Mouse (Mus musculus): Measurements from ENCODE around the gene Cdyl. TPM values are rescaled to one million over a fixed set of nuclear protein-coding genes. Genes with fewer than 3 reads are reported as not detected.

The Cdyl gene
- polyA plus RNA-seq, 1 experiment from 2014 or later = 3.4 TPM

DNA sequence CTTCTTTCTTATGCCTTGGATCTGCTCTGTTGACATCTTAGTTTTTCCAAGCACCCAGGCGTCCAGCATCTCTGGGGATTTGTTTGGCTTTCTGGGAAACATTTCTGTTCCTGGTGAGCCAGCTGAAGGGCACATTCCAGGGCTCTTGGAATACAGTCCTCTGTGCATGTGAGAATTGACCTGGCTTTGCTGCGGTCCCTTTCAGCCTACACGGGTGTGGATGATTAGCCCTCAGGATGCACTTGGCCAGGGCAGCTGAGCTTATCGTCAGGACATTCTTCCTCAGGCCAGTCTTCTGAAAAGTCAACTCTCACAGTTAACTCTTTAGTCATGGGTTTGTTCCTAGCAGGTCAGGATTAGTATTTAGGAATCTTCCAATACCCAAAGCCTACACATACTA lies 136.7 kb downstream of the Cdyl start:
- Histone ChIP-seq H3K36me3 (ENCODE audit: control insufficient read depth, insufficient read depth, low read length) (no peaks in the 10 kb centered on the region), H3K27me3 (ENCODE audit: control insufficient read depth, insufficient read depth, low read depth, low read length) (no peaks in the 10 kb centered on the region), H3K4me2 (ENCODE audit: low read length) (no peak overlapping the region), H3K4me3 (ENCODE audit: low read depth, low read length) (no peak overlapping the region), H3K4me1 (ENCODE audit: control insufficient read depth, insufficient read depth, low read length) (no peaks in the 10 kb centered on the region), H3K27ac (ENCODE audit: low read length) (no peak overlapping the region), H3K9me3 (replicated peaks; ENCODE audit: control insufficient read depth, low read length, poor library complexity, severe bottlenecking) (no peaks in the 10 kb centered on the region), H3K9ac (ENCODE audit: low read depth, low read length) (no peak overlapping the region)
- ATAC-seq = no peak
- WGBS = 52% methylated on average over 4 of the region's 4 CpGs

DNA sequence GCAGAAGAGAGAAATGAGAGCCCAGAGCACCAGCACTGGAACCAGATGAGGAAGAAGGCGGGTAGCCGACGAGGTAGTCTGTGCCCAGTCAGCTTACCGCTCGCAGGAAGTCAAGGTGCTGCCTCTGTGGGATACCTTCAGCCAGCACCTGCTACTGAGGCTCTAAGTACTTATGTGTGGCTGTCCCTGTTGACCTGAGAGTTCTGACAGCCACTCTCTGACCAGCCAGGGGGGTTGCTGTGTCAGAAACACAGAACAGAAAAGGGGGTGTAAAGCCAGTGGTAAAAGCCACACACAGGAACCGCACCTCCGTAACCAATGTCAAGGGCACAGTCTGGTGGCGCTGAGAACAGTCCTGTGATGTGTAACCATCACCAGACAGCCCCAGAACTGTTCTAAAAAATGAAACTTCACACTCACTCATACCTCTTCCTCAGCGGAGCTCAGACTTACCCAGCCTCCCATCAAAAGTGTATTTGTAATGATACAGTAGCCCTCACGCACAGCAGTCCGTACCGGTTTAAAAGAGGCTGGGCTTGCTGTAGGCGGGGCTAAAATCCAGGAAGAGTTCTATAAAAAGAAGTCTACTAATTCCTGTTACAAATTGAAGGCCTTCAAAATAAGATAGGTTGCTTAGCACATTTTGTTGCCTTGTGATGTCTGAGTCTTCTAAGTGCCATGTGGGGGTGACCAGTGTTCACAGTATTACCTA lies 138.3 kb downstream of the Cdyl start:
- Histone ChIP-seq H3K4me3 (ENCODE audit: low read depth, low read length) (no peak overlapping the region), H3K27ac (ENCODE audit: low read length) (no peak overlapping the region), H3K4me2 (ENCODE audit: low read length) (no peak overlapping the region), H3K9ac (ENCODE audit: low read depth, low read length) (no peak overlapping the region), H3K9me3 (replicated peaks; ENCODE audit: control insufficient read depth, low read length, poor library complexity, severe bottlenecking) (no peaks in the 10 kb centered on the region), H3K36me3 (ENCODE audit: control insufficient read depth, insufficient read depth, low read length) (no peaks in the 10 kb centered on the region), H3K4me1 (ENCODE audit: control insufficient read depth, insufficient read depth, low read length) (no peaks in the 10 kb centered on the region), H3K27me3 (ENCODE audit: control insufficient read depth, insufficient read depth, low read depth, low read length) (no peaks in the 10 kb centered on the region)
- no peak for ATAC-seq
- 88% methylated on average over 13 of the region's 13 CpGs for WGBS

- no peak overlapping the region for H3K9ac ChIP-seq (ENCODE audit: low read depth, low read length)
Measured at GRCm38 (mm10) chr13:35798645-35799044, 139.0 kb downstream of the Cdyl start.

DNA sequence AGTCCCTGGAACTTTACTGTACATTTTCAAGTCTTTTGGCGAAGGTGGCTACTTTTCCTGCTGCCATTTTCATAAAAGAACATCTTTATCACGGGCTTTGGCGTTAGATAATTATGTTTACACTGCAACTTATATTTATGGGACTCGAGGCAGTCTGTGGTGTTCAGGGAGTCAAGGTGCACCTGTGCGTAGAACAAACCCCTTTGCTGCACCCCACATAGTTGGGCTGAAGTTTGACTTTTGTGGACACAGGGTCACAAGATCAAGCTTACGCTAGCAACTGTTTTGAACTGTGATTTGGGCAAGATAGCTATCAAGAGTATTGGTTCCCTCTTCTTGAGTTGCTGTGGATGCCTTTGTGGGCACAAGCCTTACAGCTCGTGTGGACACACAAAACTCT lies 140.6 kb downstream of the Cdyl start:
- Histone ChIP-seq H3K9ac (ENCODE audit: low read depth, low read length) (no peak overlapping the region), H3K4me1 (ENCODE audit: control insufficient read depth, insufficient read depth, low read length) (no peaks in the 10 kb centered on the region), H3K9me3 (replicated peaks; ENCODE audit: control insufficient read depth, low read length, poor library complexity, severe bottlenecking) (no peaks in the 10 kb centered on the region), H3K4me2 (ENCODE audit: low read length) (no peak overlapping the region), H3K27ac (ENCODE audit: low read length) (no peak overlapping the region), H3K4me3 (ENCODE audit: low read depth, low read length) (no peak overlapping the region), H3K36me3 (ENCODE audit: control insufficient read depth, insufficient read depth, low read length) (no peaks in the 10 kb centered on the region), H3K27me3 (ENCODE audit: control insufficient read depth, insufficient read depth, low read depth, low read length) (no peaks in the 10 kb centered on the region)
- WGBS = 93% methylated on average over 7 of the region's 7 CpGs
- no peak for ATAC-seq

More at GRCm38 (mm10) chr13:35798645-35799044, 139.0 kb downstream of the Cdyl start:
- no peak for ATAC-seq
- no peaks in the 10 kb centered on the region for H3K4me1 ChIP-seq (ENCODE audit: control insufficient read depth, insufficient read depth, low read length)
- H3K36me3 ChIP-seq (ENCODE audit: control insufficient read depth, insufficient read depth, low read length) = no peaks in the 10 kb centered on the region
- no peak overlapping the region for H3K4me2 ChIP-seq (ENCODE audit: low read length)
- no peak overlapping the region for H3K4me3 ChIP-seq (ENCODE audit: low read depth, low read length)
- no peaks in the 10 kb centered on the region for H3K9me3 ChIP-seq (replicated peaks; ENCODE audit: control insufficient read depth, low read length, poor library complexity, severe bottlenecking)
- no peaks in the 10 kb centered on the region for H3K27me3 ChIP-seq (ENCODE audit: control insufficient read depth, insufficient read depth, low read depth, low read length)
- WGBS = 81% methylated on average over 9 of the region's 9 CpGs
- H3K27ac ChIP-seq (ENCODE audit: low read length) = no peak overlapping the region

- H3K9me3 ChIP-seq (replicated peaks; ENCODE audit: control insufficient read depth, low read length, poor library complexity, severe bottlenecking) = no peaks in the 10 kb centered on the region
- no peak overlapping the region for H3K27ac ChIP-seq (ENCODE audit: low read length)
- whole genome bisulfite sequencing = 59% methylated on average over 3 of the region's 3 CpGs
- 0 out of 2 replicates have a peak, but pooled peaks cover 2% of the 10 kb centered on the region for H3K4me1 ChIP-seq (ENCODE audit: control insufficient read depth, insufficient read depth, low read length)
- no peaks in the 10 kb centered on the region for H3K36me3 ChIP-seq (ENCODE audit: control insufficient read depth, insufficient read depth, low read length)
- H3K4me2 ChIP-seq (ENCODE audit: low read length) = no peak overlapping the region
- ATAC-seq = no peak
- no peaks in the 10 kb centered on the region for H3K27me3 ChIP-seq (ENCODE audit: control insufficient read depth, insufficient read depth, low read depth, low read length)
- H3K4me3 ChIP-seq (ENCODE audit: low read depth, low read length) = no peak overlapping the region
- no peak overlapping the region for H3K9ac ChIP-seq (ENCODE audit: low read depth, low read length)
Measured at GRCm38 (mm10) chr13:35805727-35806126, 146.1 kb downstream of the Cdyl start.

GRCm38 (mm10) chr13:35806165-35806564 lies 146.5 kb downstream of the Cdyl start:
- no peak overlapping the region for H3K9ac ChIP-seq (ENCODE audit: low read depth, low read length)
- no peak overlapping the region for H3K4me3 ChIP-seq (ENCODE audit: low read depth, low read length)
- H3K27me3 ChIP-seq (ENCODE audit: control insufficient read depth, insufficient read depth, low read depth, low read length) = no peaks in the 10 kb centered on the region
- H3K9me3 ChIP-seq (replicated peaks; ENCODE audit: control insufficient read depth, low read length, poor library complexity, severe bottlenecking) = no peaks in the 10 kb centered on the region
- no peak overlapping the region for H3K4me2 ChIP-seq (ENCODE audit: low read length)
- no peak for ATAC-seq
- H3K27ac ChIP-seq (ENCODE audit: low read length) = no peak overlapping the region
- 0 out of 2 replicates have a peak, but pooled peaks cover 2% of the 10 kb centered on the region for H3K4me1 ChIP-seq (ENCODE audit: control insufficient read depth, insufficient read depth, low read length)
- 73% methylated on average over 7 of the region's 7 CpGs for WGBS
- no peaks in the 10 kb centered on the region for H3K36me3 ChIP-seq (ENCODE audit: control insufficient read depth, insufficient read depth, low read length)

GRCm38 (mm10) chr13:35807016-35807415 lies 147.4 kb downstream of the Cdyl start:
- WGBS = 94% methylated on average over 7 of the region's 7 CpGs
- no peak for ATAC-seq
- Histone ChIP-seq H3K4me2 (ENCODE audit: low read length) (no peak overlapping the region), H3K27me3 (ENCODE audit: control insufficient read depth, insufficient read depth, low read depth, low read length) (no peaks in the 10 kb centered on the region), H3K36me3 (ENCODE audit: control insufficient read depth, insufficient read depth, low read length) (no peaks in the 10 kb centered on the region), H3K27ac (ENCODE audit: low read length) (no peak overlapping the region), H3K9ac (ENCODE audit: low read depth, low read length) (no peak overlapping the region), H3K9me3 (replicated peaks; ENCODE audit: control insufficient read depth, low read length, poor library complexity, severe bottlenecking) (no peaks in the 10 kb centered on the region), H3K4me3 (ENCODE audit: low read depth, low read length) (no peak overlapping the region), H3K4me1 (ENCODE audit: control insufficient read depth, insufficient read depth, low read length) (0 out of 2 replicates have a peak, but pooled peaks cover 2% of the 10 kb centered on the region)

DNA sequence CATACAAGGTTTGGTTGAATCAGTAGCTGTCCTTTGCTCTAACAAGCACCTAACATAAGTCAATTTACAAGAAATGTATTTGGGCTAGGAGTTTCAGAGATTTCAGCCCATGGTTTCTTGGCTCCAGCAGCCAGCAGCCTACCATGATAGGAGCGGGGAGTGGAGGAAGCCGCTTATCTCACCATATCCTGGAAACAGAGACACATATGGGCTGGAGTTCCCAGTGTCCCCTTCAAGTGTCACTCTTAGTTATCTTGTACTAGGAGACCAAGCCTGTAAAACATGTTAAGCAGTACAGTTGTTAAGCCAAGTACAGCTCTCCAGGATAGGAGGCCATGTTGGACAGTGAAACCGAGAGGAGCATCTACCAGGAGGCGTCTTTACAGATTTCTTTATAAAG lies 147.9 kb downstream of the Cdyl start:
- no peak overlapping the region for H3K4me3 ChIP-seq (ENCODE audit: low read depth, low read length)
- ATAC-seq = no peak
- H3K36me3 ChIP-seq (ENCODE audit: control insufficient read depth, insufficient read depth, low read length) = no peaks in the 10 kb centered on the region
- H3K4me2 ChIP-seq (ENCODE audit: low read length) = no peak overlapping the region
- H3K27me3 ChIP-seq (ENCODE audit: control insufficient read depth, insufficient read depth, low read depth, low read length) = no peaks in the 10 kb centered on the region
- H3K4me1 ChIP-seq (ENCODE audit: control insufficient read depth, insufficient read depth, low read length) = 0 out of 2 replicates have a peak, but pooled peaks cover 2% of the 10 kb centered on the region
- H3K9ac ChIP-seq (ENCODE audit: low read depth, low read length) = no peak overlapping the region
- H3K9me3 ChIP-seq (replicated peaks; ENCODE audit: control insufficient read depth, low read length, poor library complexity, severe bottlenecking) = no peaks in the 10 kb centered on the region
- WGBS = 97% methylated on average over 4 of the region's 4 CpGs
- H3K27ac ChIP-seq (ENCODE audit: low read length) = no peak overlapping the region

- H3K4me3 ChIP-seq (ENCODE audit: low read depth, low read length) = no peak overlapping the region
- H3K36me3 ChIP-seq (ENCODE audit: control insufficient read depth, insufficient read depth, low read length) = no peaks in the 10 kb centered on the region
- no peaks in the 10 kb centered on the region for H3K27me3 ChIP-seq (ENCODE audit: control insufficient read depth, insufficient read depth, low read depth, low read length)
- H3K9me3 ChIP-seq (replicated peaks; ENCODE audit: control insufficient read depth, low read length, poor library complexity, severe bottlenecking) = no peaks in the 10 kb centered on the region
- WGBS = 96% methylated on average over 8 of the region's 8 CpGs
- H3K4me1 ChIP-seq (ENCODE audit: control insufficient read depth, insufficient read depth, low read length) = 0 out of 2 replicates have a peak, but pooled peaks cover 2% of the 10 kb centered on the region
- no peak overlapping the region for H3K9ac ChIP-seq (ENCODE audit: low read depth, low read length)
- no peak overlapping the region for H3K27ac ChIP-seq (ENCODE audit: low read length)
- no peak for ATAC-seq
- H3K4me2 ChIP-seq (ENCODE audit: low read length) = no peak overlapping the region
Measured at GRCm38 (mm10) chr13:35807940-35808339, 148.3 kb downstream of the Cdyl start.

All from midbrain, embryonic 16.5 days (tissue).